Mouse (Mus musculus): ENCODE results near the gene Tas1r3.

Tas1r3 gene

GRCm38 (mm10) chr4:155840076-155841002 is 22.8 kb downstream of the Tas1r3 start:
- no peak for DNase-seq

- DNase-seq = peak in 1 of 2 experiments; percentile 43
These were observed 23.7 kb downstream of the Tas1r3 start, which contains the start of gene Mxra8 for GRCm38 (mm10) chr4:155839483-155839910. Gene Mxra8 (plus strand): TSS chr4:155839680.

GRCm38 (mm10) chr4:155838187-155839153 is 24.7 kb downstream of the Tas1r3 start:
- peak in 1 of 2 experiments; percentile 7 for DNase-seq

DNA sequence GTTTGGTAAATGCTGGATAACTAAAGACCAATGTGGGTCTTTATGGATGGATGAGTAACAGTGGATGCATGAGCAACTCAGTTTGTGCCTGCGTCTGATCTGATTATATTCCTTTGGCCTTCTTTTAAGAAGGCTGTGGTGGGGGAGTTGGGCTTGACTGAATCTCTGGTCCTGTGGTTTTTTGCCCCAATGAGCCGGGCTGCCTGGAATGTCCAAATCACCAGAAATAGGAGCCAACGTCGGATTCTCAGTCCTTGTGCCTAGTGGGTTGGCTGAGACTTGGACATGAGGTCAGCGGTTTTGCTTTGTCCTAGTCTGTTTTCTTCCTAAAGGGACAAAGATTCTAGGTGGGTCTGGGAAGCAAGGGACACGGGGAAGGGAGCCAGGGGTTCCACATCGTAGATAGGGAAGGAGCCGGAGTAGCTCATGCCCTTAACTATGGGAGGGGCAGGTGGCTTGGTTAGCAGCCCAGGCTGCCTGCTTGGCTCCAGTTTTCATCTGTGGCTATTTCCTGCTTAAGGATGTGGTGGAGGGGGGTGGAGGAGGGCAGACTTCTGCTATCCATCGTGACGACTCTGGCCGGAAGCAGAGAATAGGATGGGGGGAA is 25.7 kb downstream of the Tas1r3 start:
- DNase-seq = peak in 1 of 2 experiments; percentile 28

DNA sequence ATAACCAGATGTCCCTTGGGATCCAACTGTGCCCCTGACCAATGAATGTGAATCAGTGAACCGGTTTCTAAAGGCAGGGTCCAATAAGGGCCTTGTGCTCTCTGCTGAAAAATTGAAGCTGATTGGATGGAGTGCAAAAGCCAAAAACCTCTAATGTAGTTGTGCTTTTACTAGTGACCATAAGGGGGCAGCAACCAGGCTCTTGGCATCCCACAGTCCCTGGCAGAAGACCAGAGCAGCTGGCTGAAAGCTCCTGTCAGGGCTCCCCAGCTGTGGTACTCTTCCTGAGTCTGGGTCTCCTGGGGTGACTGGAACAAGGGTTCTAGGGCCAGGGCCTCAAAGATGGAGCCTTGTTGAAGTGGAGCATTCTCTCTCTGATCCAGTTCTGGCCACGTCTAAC is 29.3 kb downstream of the Tas1r3 start:
- DNase-seq = peak; percentile 73 to 88

DNA sequence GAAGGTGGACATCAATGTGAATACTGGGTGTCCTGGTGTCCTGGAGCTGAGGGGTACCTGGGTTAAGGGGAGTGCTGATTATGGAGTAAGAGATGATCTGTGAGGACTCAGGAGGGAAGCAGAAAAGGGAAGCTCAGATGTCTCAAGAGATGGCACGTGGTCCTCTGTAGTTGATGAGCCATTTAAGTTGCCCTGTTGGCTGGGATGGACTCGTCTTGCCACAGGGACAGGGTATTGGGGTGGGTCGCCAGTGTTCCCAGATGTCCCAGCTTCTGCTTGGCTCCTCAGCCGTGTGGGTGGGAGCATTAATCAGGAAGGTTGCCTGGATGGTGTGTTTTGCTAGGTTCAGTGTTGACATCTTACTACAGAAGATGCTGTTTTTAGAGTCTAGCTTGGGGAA is 29.9 kb downstream of the Tas1r3 start:
- DNase-seq = no peak

- peak in 1 of 2 experiments; percentile 20 for DNase-seq
These were observed 30.8 kb downstream of the Tas1r3 start for GRCm38 (mm10) chr4:155832321-155832720.

DNA sequence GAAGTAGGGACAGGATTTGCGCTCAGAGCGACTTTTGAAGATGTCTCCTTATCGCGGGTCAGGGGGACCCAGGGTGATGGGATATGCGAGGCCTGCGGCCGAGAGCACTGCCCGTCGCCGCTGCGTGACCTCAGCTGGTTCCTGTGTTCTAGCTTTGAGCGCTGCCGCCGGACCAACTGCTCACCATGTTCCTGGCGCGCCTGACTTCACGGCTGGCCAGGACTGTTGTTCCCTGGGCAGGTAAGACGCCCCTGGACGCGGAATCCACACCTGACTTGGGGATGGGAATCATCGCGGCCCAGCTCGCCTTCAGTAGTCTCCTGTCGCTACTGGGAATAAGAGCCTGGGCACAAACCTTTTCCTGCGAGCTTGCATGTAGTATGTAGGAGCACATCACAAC is 31.3 kb downstream of the Tas1r3 start:
- peak in 1 of 2 experiments; percentile 56 for DNase-seq

DNA sequence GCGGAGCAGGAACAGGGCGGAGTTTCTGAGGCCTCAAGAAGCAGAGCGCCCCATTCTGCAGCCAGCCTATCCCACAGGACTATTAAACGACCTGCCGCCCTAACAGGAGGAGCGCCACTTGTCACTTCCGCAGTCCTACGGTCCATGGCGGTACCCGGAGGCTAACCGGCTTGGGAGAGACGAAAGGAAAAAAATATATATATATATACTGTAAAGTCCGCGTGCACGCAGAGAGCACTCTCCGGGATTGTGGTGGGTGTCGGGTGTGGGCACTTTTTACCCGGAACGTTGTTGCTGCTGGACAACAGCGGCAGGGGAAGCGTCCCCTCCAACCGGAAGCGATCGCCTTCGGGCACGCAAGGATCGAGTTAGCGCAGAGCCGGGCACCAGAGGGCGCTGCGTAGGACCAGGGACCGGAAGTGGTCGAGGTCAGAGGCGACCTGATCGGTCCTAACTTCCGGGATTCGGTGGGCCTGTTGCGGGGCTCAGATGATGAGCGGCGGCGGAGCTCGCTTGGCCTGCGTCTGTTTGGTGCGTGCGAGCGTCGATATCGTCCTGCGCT is 31.9 kb downstream of the Tas1r3 start, which contains the start of gene Aurkaip1:
Gene Aurkaip1, plus strand, starts transcription at position 68 of the 562 bp plus-strand sequence.
- peak; percentile 98 to 99 for DNase-seq

GRCm38 (mm10) chr4:155830596-155830995 is 32.6 kb downstream of the Tas1r3 start:
- DNase-seq = no peak

DNA sequence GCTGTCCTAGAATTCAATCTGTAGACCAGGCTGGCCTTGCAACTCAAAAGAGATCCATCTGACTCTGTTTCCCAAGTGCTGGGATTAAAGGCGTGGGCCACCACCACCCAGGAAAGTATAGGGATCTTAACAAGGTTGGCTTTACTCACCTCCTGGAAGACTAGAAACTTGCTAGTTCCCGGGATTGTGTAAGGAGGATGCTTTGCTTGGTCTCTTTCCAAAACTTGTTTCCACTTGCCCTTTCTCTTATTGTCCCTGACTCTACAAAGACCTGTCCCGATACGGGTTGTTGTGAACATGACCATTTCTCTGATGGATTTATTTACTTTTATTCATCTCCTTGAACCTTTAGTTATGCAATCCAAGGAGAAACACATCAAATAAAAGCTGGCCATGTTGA is 33.3 kb downstream of the Tas1r3 start:
- no peak for DNase-seq

GRCm38 (mm10) chr4:155823443-155823842 is 39.7 kb downstream of the Tas1r3 start:
- no peak for DNase-seq

GRCm38 (mm10) chr4:155821025-155821424 is 42.1 kb downstream of the Tas1r3 start:
- DNase-seq = peak in 1 of 2 experiments; percentile 61

DNA sequence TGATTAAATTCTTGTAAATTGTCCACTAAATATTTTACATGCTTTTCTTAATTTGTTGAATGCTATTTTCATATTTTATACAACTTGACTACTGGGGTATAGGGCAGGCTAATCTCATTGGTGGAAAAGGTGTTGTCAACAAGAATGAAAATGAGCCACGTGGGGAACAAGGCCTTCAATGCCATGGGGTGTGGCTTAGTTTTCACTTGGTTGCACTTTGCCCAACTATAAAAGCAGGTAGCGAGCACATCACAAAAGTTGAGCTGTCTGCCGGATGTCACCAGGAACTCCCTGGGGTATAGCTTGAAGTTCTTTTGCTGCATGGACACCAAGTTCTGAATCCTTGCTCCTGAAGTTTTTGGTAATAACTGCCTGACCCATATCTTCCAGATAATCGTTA is 45.6 kb downstream of the Tas1r3 start:
- DNase-seq = no peak

DNA sequence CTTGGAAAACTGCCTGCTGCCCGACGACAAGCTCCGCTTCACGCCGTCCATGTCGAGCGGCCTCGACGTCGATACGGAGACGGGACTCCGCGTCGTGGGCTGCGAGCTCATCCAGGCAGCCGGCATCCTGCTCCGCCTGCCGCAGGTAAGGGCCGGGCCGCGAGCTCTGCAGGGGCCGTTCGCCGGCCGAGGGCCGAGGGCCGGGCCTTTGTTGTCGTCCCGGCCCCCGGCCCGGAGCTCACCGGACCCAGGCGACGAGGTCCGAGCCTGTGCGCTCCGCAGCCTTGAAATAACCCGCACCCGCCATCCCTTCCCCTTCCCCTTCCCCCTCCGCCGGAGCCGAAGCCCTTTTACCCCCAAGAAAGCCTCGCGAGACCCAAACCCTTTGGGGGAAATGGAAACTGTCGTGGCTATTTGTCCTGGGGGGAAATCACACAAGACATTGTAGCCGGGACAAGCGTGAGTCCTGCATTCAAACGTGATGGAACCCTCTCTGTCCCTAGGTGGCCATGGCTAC is 50.4 kb downstream of the Tas1r3 start:
- peak in 1 of 2 experiments; percentile 66 for DNase-seq

DNA sequence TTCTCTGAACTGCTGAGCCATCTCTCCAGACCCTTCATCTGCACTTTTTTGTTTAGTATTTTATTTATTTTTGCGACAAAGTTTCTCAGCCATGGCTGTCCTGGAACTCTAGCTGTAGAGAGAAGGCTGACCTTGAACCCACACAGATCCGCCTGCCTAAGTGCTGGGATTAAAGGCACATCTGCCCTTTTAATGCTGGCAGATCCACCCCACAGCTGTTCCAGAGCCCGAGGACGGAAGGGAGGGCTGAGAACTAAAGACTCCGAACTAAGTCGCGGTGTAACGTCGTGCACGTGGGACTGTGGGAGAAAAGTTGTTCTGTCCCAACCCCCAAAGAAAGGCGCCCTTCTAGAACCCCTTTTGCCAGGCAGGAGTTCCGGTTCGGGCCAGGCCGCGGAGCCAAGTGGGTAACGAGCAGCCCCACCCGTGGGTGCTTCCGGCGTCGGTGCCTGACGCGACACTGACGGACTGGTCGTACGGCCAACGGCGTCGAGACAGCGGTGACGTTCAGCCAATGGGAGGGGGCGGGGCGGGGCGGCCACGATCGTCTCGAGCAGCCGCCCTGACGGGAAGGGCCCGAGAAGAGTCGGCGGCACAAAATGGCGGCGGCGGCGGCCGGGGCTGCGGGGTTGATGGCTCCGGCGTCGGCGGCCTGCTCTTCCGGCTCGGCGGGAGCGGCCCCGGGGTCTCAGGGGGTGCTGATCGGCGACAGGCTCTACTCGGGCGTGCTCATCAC is 51.1 kb downstream of the Tas1r3 start, which contains the start of gene Ccnl2:
Gene Ccnl2, plus strand, starts transcription at position 561 of the 736 bp plus-strand sequence.
- peak; percentile 95 for DNase-seq

Measured in cerebellum, postnatal 14 days (tissue).